Mouse (Mus musculus): ENCODE data around the gene Mier3. TPM values are rescaled to one million over a fixed set of nuclear protein-coding genes. Genes with fewer than 3 reads are reported as not detected.
"Not testable (repeated sequence)": the region's sequence is repeated elsewhere in the genome, so short reads cannot be mapped to it uniquely, and the experiment has no call there.

Mier3 gene
- polyA plus RNA-seq, 1 experiment from 2014 or later: 16.8 TPM

- WGBS (ENCODE audit: insufficient replicate concordance): 35% methylated on average over 5 of the region's 5 CpGs
- Histone ChIP-seq H3K27me3 (ENCODE audit: control insufficient read depth, insufficient read depth, low read length) (no peaks in the 10 kb centered on the region), H3K27ac (ENCODE audit: low read depth, low read length) (no peak overlapping the region), H3K9ac (ENCODE audit: low read depth, low read length) (no peak overlapping the region), H3K4me2 (no peak overlapping the region), H3K9me3 (replicated peaks; ENCODE audit: control insufficient read depth, low read length) (no peaks in the 10 kb centered on the region), H3K4me1 (ENCODE audit: control insufficient read depth, insufficient read depth, low read length) (peaks cover 4% of the 10 kb centered on the region; the same call in 1 of the 2 replicates), H3K4me3 (ENCODE audit: low read depth, low read length) (no peak overlapping the region), H3K36me3 (ENCODE audit: control insufficient read depth, insufficient read depth, low read length) (no peaks in the 10 kb centered on the region)
- ATAC-seq (replicated peaks; ENCODE audit: insufficient number of reproducible peaks, low FRiP score, low TSS enrichment): no peak
Measured at GRCm38 (mm10) chr13:111684056-111684625, 3.4 kb downstream of the Mier3 start.

- peak overlapping the region; percentile 97 for H3K9ac ChIP-seq (ENCODE audit: low read depth, low read length)
- 1% methylated on average over 70 of the region's 86 CpGs for WGBS (ENCODE audit: insufficient replicate concordance)
- peak overlapping the region; percentile 95 for H3K4me3 ChIP-seq (ENCODE audit: low read depth, low read length)
- H3K27me3 ChIP-seq (ENCODE audit: control insufficient read depth, insufficient read depth, low read length): no peaks in the 10 kb centered on the region
- H3K9me3 ChIP-seq (replicated peaks; ENCODE audit: control insufficient read depth, low read length): no peaks in the 10 kb centered on the region
- H3K4me2 ChIP-seq: peak overlapping the region; percentile 73
- H3K36me3 ChIP-seq (ENCODE audit: control insufficient read depth, insufficient read depth, low read length): no peaks in the 10 kb centered on the region
- H3K27ac ChIP-seq (ENCODE audit: low read depth, low read length): peak overlapping the region; percentile 93
- H3K4me1 ChIP-seq (ENCODE audit: control insufficient read depth, insufficient read depth, low read length): peaks cover 4% of the 10 kb centered on the region; the same call in 1 of the 2 replicates
- ATAC-seq (replicated peaks; ENCODE audit: insufficient number of reproducible peaks, low FRiP score, low TSS enrichment): peak; percentile 92
Measured at GRCm38 (mm10) chr13:111685751-111686462, 5.1 kb downstream of the Mier3 start.

- Histone ChIP-seq H3K36me3 (ENCODE audit: control insufficient read depth, insufficient read depth, low read length) (peaks cover 3% of the 10 kb centered on the region; the same call in 1 of the 2 replicates), H3K9me3 (replicated peaks; ENCODE audit: control insufficient read depth, low read length) (no peaks in the 10 kb centered on the region), H3K27me3 (ENCODE audit: control insufficient read depth, insufficient read depth, low read length) (no peaks in the 10 kb centered on the region), H3K4me1 (ENCODE audit: control insufficient read depth, insufficient read depth, low read length) (peaks cover 4% of the 10 kb centered on the region; the same call in 1 of the 2 replicates), H3K9ac (ENCODE audit: low read depth, low read length) (peak overlapping the region; percentile 97), H3K4me2 (peak overlapping the region; percentile 73), H3K4me3 (ENCODE audit: low read depth, low read length) (peak overlapping the region; percentile 95), H3K27ac (ENCODE audit: low read depth, low read length) (peak overlapping the region; percentile 93)
- peak; percentile 71 for ATAC-seq (replicated peaks; ENCODE audit: insufficient number of reproducible peaks, low FRiP score, low TSS enrichment)
- WGBS (ENCODE audit: insufficient replicate concordance): under 1% methylated on average over 74 of the region's 101 CpGs
Measured at GRCm38 (mm10) chr13:111686522-111687284, 5.9 kb downstream of the Mier3 start.

GRCm38 (mm10) chr13:111687285-111687781 is 6.6 kb downstream of the Mier3 start:
- peak overlapping the region; percentile 97 for H3K9ac ChIP-seq (ENCODE audit: low read depth, low read length)
- 0 out of 2 replicates have a peak, but pooled peaks have one; percentile 23 for ATAC-seq (replicated peaks; ENCODE audit: insufficient number of reproducible peaks, low FRiP score, low TSS enrichment)
- H3K27ac ChIP-seq (ENCODE audit: low read depth, low read length): peak overlapping the region; percentile 93
- H3K4me2 ChIP-seq: peak overlapping the region; percentile 73
- H3K4me3 ChIP-seq (ENCODE audit: low read depth, low read length): peak overlapping the region; percentile 95
- peaks cover 4% of the 10 kb centered on the region for H3K36me3 ChIP-seq (ENCODE audit: control insufficient read depth, insufficient read depth, low read length)
- no peaks in the 10 kb centered on the region for H3K9me3 ChIP-seq (replicated peaks; ENCODE audit: control insufficient read depth, low read length)
- no peaks in the 10 kb centered on the region for H3K27me3 ChIP-seq (ENCODE audit: control insufficient read depth, insufficient read depth, low read length)
- under 1% methylated on average over 35 of the region's 35 CpGs for WGBS (ENCODE audit: insufficient replicate concordance)
- peaks cover 4% of the 10 kb centered on the region; the same call in 1 of the 2 replicates for H3K4me1 ChIP-seq (ENCODE audit: control insufficient read depth, insufficient read depth, low read length)

GRCm38 (mm10) chr13:111703396-111703795 is 22.6 kb downstream of the Mier3 start:
- peaks cover 39% of the 10 kb centered on the region for H3K36me3 ChIP-seq (ENCODE audit: control insufficient read depth, insufficient read depth, low read length)
- 92% methylated on average over 10 of the region's 10 CpGs for WGBS (ENCODE audit: insufficient replicate concordance)
- H3K27me3 ChIP-seq (ENCODE audit: control insufficient read depth, insufficient read depth, low read length): no peaks in the 10 kb centered on the region
- H3K4me1 ChIP-seq (ENCODE audit: control insufficient read depth, insufficient read depth, low read length): no peaks in the 10 kb centered on the region
- H3K9me3 ChIP-seq (replicated peaks; ENCODE audit: control insufficient read depth, low read length): no peaks in the 10 kb centered on the region
- ATAC-seq (replicated peaks; ENCODE audit: insufficient number of reproducible peaks, low FRiP score, low TSS enrichment): no peak
- H3K4me2 ChIP-seq: no peak overlapping the region
- no peak overlapping the region for H3K9ac ChIP-seq (ENCODE audit: low read depth, low read length)
- H3K27ac ChIP-seq (ENCODE audit: low read depth, low read length): no peak overlapping the region
- H3K4me3 ChIP-seq (ENCODE audit: low read depth, low read length): no peak overlapping the region

GRCm38 (mm10) chr13:111703952-111704351 is 23.2 kb downstream of the Mier3 start:
- peaks cover 40% of the 10 kb centered on the region for H3K36me3 ChIP-seq (ENCODE audit: control insufficient read depth, insufficient read depth, low read length)
- 88% methylated on average over 4 of the region's 4 CpGs for WGBS (ENCODE audit: insufficient replicate concordance)
- not testable (repeated sequence) for H3K9me3 ChIP-seq (replicated peaks; ENCODE audit: control insufficient read depth, low read length); ATAC-seq (replicated peaks; ENCODE audit: insufficient number of reproducible peaks, low FRiP score, low TSS enrichment); H3K27me3 ChIP-seq (ENCODE audit: control insufficient read depth, insufficient read depth, low read length); H3K4me3 ChIP-seq (ENCODE audit: low read depth, low read length); H3K27ac ChIP-seq (ENCODE audit: low read depth, low read length); H3K4me1 ChIP-seq (ENCODE audit: control insufficient read depth, insufficient read depth, low read length); H3K4me2 ChIP-seq; H3K9ac ChIP-seq (ENCODE audit: low read depth, low read length)

GRCm38 (mm10) chr13:111710531-111710930 is 29.8 kb downstream of the Mier3 start:
- ATAC-seq (replicated peaks; ENCODE audit: insufficient number of reproducible peaks, low FRiP score, low TSS enrichment): no peak
- H3K27me3 ChIP-seq (ENCODE audit: control insufficient read depth, insufficient read depth, low read length): no peaks in the 10 kb centered on the region
- no peak overlapping the region for H3K4me2 ChIP-seq
- no peak overlapping the region for H3K27ac ChIP-seq (ENCODE audit: low read depth, low read length)
- H3K9ac ChIP-seq (ENCODE audit: low read depth, low read length): no peak overlapping the region
- H3K4me1 ChIP-seq (ENCODE audit: control insufficient read depth, insufficient read depth, low read length): no peaks in the 10 kb centered on the region
- H3K36me3 ChIP-seq (ENCODE audit: control insufficient read depth, insufficient read depth, low read length): peaks cover 48% of the 10 kb centered on the region
- no peak overlapping the region for H3K4me3 ChIP-seq (ENCODE audit: low read depth, low read length)
- H3K9me3 ChIP-seq (replicated peaks; ENCODE audit: control insufficient read depth, low read length): no peaks in the 10 kb centered on the region
- 92% methylated on average over 4 of the region's 4 CpGs for WGBS (ENCODE audit: insufficient replicate concordance)

GRCm38 (mm10) chr13:111719726-111720125 is 38.9 kb downstream of the Mier3 start:
- Histone ChIP-seq H3K36me3 (ENCODE audit: control insufficient read depth, insufficient read depth, low read length) (no peaks in the 10 kb centered on the region; the same call in 1 of the 2 replicates), H3K27ac (ENCODE audit: low read depth, low read length) (no peak overlapping the region), H3K9me3 (replicated peaks; ENCODE audit: control insufficient read depth, low read length) (no peaks in the 10 kb centered on the region), H3K4me3 (ENCODE audit: low read depth, low read length) (no peak overlapping the region), H3K4me1 (ENCODE audit: control insufficient read depth, insufficient read depth, low read length) (no peaks in the 10 kb centered on the region), H3K27me3 (ENCODE audit: control insufficient read depth, insufficient read depth, low read length) (no peaks in the 10 kb centered on the region), H3K9ac (ENCODE audit: low read depth, low read length) (no peak overlapping the region), H3K4me2 (no peak overlapping the region)
- ATAC-seq (replicated peaks; ENCODE audit: insufficient number of reproducible peaks, low FRiP score, low TSS enrichment): no peak
- WGBS (ENCODE audit: insufficient replicate concordance): 66% methylated on average over 9 of the region's 9 CpGs
